Mouse (Mus musculus) kidney, adult 2 months (tissue): ENCODE measurements around the gene Secisbp2l. TPM values are rescaled to one million over a fixed set of nuclear protein-coding genes. Genes with fewer than 3 reads are reported as not detected.

Experiments
- DNase-seq: peaks from one replicate; pipeline ENCODE4 v3.0.0; 2021
- H3K27ac ChIP-seq: fragments of 200-500 bp; 2 replicates; pipeline ENCODE4 v1.5.1; 2012; ENCODE audit warnings: low read depth, low read length, control low read depth, inconsistent platforms; ENCODE audit not compliant: insufficient read depth
- H3K27me3 ChIP-seq: fragments of 200-500 bp; replicated peaks from 2 replicates; pipeline ENCODE4 v1.6.1; 2012; ENCODE audit warnings: mild to moderate bottlenecking, moderate library complexity, low read length, inconsistent platforms; ENCODE audit not compliant: control insufficient read depth, insufficient read depth
- H3K36me3 ChIP-seq: fragments of 200-500 bp; 2 replicates; pipeline ENCODE4 v1.6.1; 2012; ENCODE audit warnings: mild to moderate bottlenecking, moderate library complexity, low read length, inconsistent platforms; ENCODE audit not compliant: control insufficient read depth, insufficient read depth
- H3K4me1 ChIP-seq: fragments of 200-500 bp; 2 replicates; pipeline ENCODE4 v1.6.1; 2011; ENCODE audit warnings: low read length; ENCODE audit not compliant: control insufficient read depth, insufficient read depth
- H3K4me3 ChIP-seq: fragments of 200-500 bp; 2 replicates; pipeline ENCODE4 v1.5.1; 2011; ENCODE audit warnings: mild to moderate bottlenecking, low read depth, low read length, control low read depth; ENCODE audit not compliant: insufficient read depth
- CTCF ChIP-seq: fragments of 200-500 bp; conservative IDR thresholded peaks from 2 replicates; pipeline ENCODE4 v1.5.1; 2011; ENCODE audit warnings: low read depth, mild to moderate bottlenecking, control low read depth, low read length, moderate library complexity, mixed read lengths; ENCODE audit not compliant: insufficient read depth, insufficient read length
- POLR2A ChIP-seq: fragments of 200-500 bp; IDR thresholded peaks from one replicate; pipeline ENCODE4 v1.6.1; 2011; ENCODE audit warnings: low read depth, low read length, control low read depth
- WGBS: fragments of 180-500 bp; shearing (Covaris S2); methylation state at CpG from one replicate; pipeline ENCODE4 v1.1.7; 2018; 5-methylcytosine and 5-hydroxymethylcytosine counted together
- polyA plus RNA-seq: library from polyadenylated mRNA; depleted of rRNA; stranded (reverse); fragments of >200 nt; gene quantifications from 2 replicates; pipeline ENCODE4 v1.2.3, GENCODE M21; 2012

Gene Secisbp2l
- polyA plus RNA-seq, 1 experiment, result 14.6 TPM

GRCm38 (mm10) chr2:125774846-125775245 lies 7.8 kb downstream of the Secisbp2l start:
- H3K36me3 ChIP-seq, result peaks cover 2% of the 10 kb centered on the region; the same call in 1 of the 2 replicates
- no peak overlapping the region for H3K27ac ChIP-seq
- DNase-seq, result no peak
- WGBS, result 76% methylated on average over 4 of the region's 4 CpGs
- peaks cover 4% of the 10 kb centered on the region; the same call in 1 of the 2 replicates for H3K4me1 ChIP-seq
- no peaks in the 10 kb centered on the region for H3K27me3 ChIP-seq
- TF ChIP-seq POLR2A (no peak), CTCF (no peak)
- H3K4me3 ChIP-seq, result no peak overlapping the region

- peaks cover 4% of the 10 kb centered on the region for H3K36me3 ChIP-seq
- H3K27me3 ChIP-seq, result no peaks in the 10 kb centered on the region
- WGBS, result 55% methylated on average over 3 of the region's 3 CpGs
Measured at GRCm38 (mm10) chr2:125765029-125765428, 17.6 kb downstream of the Secisbp2l start.

GRCm38 (mm10) chr2:125764531-125764930 lies 18.1 kb downstream of the Secisbp2l start:
- no peak for DNase-seq
- TF ChIP-seq CTCF, result no peak
- TF ChIP-seq POLR2A, result no peak
- H3K4me3 ChIP-seq, result no peak overlapping the region
- H3K27ac ChIP-seq, result no peak overlapping the region
- WGBS, result 83% methylated on average over 5 of the region's 5 CpGs
- H3K4me1 ChIP-seq, result no peaks in the 10 kb centered on the region
- H3K27me3 ChIP-seq, result no peaks in the 10 kb centered on the region
- H3K36me3 ChIP-seq, result peaks cover 4% of the 10 kb centered on the region

More at GRCm38 (mm10) chr2:125765029-125765428, 17.6 kb downstream of the Secisbp2l start:
- H3K27ac ChIP-seq, result no peak overlapping the region
- no peaks in the 10 kb centered on the region for H3K4me1 ChIP-seq
- TF ChIP-seq POLR2A (no peak), CTCF (peak; percentile 80)
- H3K4me3 ChIP-seq, result no peak overlapping the region
- DNase-seq, result peak; percentile 15

GRCm38 (mm10) chr2:125749330-125749729 lies 33.3 kb downstream of the Secisbp2l start:
- H3K27me3 ChIP-seq, result no peaks in the 10 kb centered on the region
- H3K4me1 ChIP-seq, result no peaks in the 10 kb centered on the region
- no peak overlapping the region for H3K27ac ChIP-seq
- H3K4me3 ChIP-seq, result no peak overlapping the region
- DNase-seq, result no peak
- H3K36me3 ChIP-seq, result peaks cover 20% of the 10 kb centered on the region
- WGBS, result 94% methylated on average over 2 of the region's 2 CpGs
- TF ChIP-seq POLR2A (no peak), CTCF (no peak)

- 72% methylated on average over 6 of the region's 6 CpGs for WGBS
- DNase-seq, result no peak
- Histone ChIP-seq H3K4me1 (no peaks in the 10 kb centered on the region), H3K27me3 (no peaks in the 10 kb centered on the region), H3K4me3 (no peak overlapping the region), H3K36me3 (peaks cover 6% of the 10 kb centered on the region; the same call in 1 of the 2 replicates), H3K27ac (no peak overlapping the region)
- TF ChIP-seq CTCF, result no peak
- no peak for TF ChIP-seq POLR2A
Measured at GRCm38 (mm10) chr2:125739338-125739737, 43.3 kb downstream of the Secisbp2l start.

GRCm38 (mm10) chr2:125738718-125739117 lies 44.0 kb downstream of the Secisbp2l start:
- Histone ChIP-seq H3K4me1 (no peaks in the 10 kb centered on the region), H3K27me3 (no peaks in the 10 kb centered on the region), H3K27ac (no peak overlapping the region), H3K4me3 (no peak overlapping the region), H3K36me3 (peaks cover 4% of the 10 kb centered on the region; the same call in 1 of the 2 replicates)
- TF ChIP-seq POLR2A (no peak), CTCF (0 out of 2 replicates have a peak, but pooled peaks have one; percentile 2)
- WGBS, result 73% methylated on average over 5 of the region's 5 CpGs
- DNase-seq, result no peak

GRCm38 (mm10) chr2:125736025-125736343 lies 46.7 kb downstream of the Secisbp2l start:
- Histone ChIP-seq H3K4me3 (no peak overlapping the region), H3K27ac (no peak overlapping the region), H3K27me3 (no peaks in the 10 kb centered on the region), H3K4me1 (no peaks in the 10 kb centered on the region), H3K36me3 (peaks cover 2% of the 10 kb centered on the region; the same call in 1 of the 2 replicates)
- no peak for DNase-seq
- no peak for TF ChIP-seq CTCF
- no peak for TF ChIP-seq POLR2A
